ENCODE assay signal across 8 mouse cellular contexts in the genomic region with DNA sequence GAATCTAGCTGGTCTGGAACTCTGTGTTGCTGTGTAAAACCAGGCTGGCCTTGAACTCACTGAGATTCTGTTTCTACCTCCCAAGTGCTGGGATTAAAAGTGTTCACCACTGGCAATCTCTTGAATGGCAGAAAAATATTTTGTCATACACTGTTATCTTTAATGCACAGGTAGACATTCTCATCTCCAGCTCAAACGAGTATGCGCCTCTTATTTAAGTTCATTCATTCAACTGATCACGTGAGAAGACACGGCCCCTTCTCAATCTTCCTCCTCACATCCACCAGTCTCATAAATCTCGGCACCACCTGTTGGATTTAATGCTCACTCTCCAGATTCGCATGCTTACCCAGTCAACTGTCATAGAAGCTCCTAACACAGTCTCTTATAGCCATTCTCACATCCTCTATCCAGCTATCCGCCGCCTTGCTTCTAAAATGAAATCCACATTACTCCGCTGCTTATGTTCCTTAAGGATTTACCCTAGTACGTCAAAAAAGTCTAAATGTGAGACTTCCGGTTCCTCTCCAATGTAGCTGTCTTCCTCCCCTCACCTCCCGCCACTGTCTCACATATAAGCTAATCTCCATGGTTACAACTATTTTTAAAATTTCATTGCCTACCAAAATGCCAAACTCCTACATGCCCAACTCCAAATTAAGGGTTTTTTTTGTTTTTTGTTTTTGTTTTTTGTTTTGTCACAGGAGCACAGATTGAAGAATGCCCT. TPM values are rescaled to one million over a fixed set of nuclear protein-coding genes. Genes with fewer than 3 reads are reported as not detected.
DNase-seq lines count a peak whose midpoint lies in the region; ATAC-seq and TF ChIP-seq lines count a peak whose summit lies in the region.

No protein-coding gene starts in this region.

- H3K4me2 ChIP-seq in kidney, embryonic 15.5 days: peak overlapping the region; percentile 76
- peak overlapping the region; percentile 72 for H3K4me2 ChIP-seq in embryonic facial prominence, embryonic 14.5 days (ENCODE audit: low read depth, low read length)
- H3K4me2 ChIP-seq in limb, embryonic 12.5 days: peak overlapping the region; percentile 66
- H3K4me2 ChIP-seq in neural tube, embryonic 15.5 days: peak overlapping the region; percentile 83

- no peak for TF ChIP-seq RAD21 in MEL (IDR thresholded peaks at IDR 0.05; ENCODE audit: low read depth, low read length)

- no peaks in the 10 kb centered on the region for H3K9me3 ChIP-seq in kidney, embryonic 15.5 days (replicated peaks)
- no peaks in the 10 kb centered on the region for H3K9me3 ChIP-seq in MEL (replicated peaks; ENCODE audit: insufficient read depth, low read length)
- H3K9me3 ChIP-seq in embryonic facial prominence, embryonic 14.5 days (ENCODE audit: control insufficient read depth, low read length): no peaks in the 10 kb centered on the region
- no peaks in the 10 kb centered on the region for H3K9me3 ChIP-seq in limb, embryonic 12.5 days
- H3K9me3 ChIP-seq in neural tube, embryonic 15.5 days (replicated peaks): no peaks in the 10 kb centered on the region

- peak overlapping the region; percentile 84 for H3K9ac ChIP-seq in kidney, embryonic 15.5 days
- H3K9ac ChIP-seq in MEL (ENCODE audit: control insufficient read depth, low read depth, low read length, poor library complexity, severe bottlenecking): peak overlapping the region; percentile 98
- peak overlapping the region; percentile 90 for H3K9ac ChIP-seq in embryonic facial prominence, embryonic 14.5 days (ENCODE audit: low read depth, low read length)
- H3K9ac ChIP-seq in limb, embryonic 12.5 days (replicated peaks): peak overlapping the region; percentile 82
- peak overlapping the region; percentile 84 for H3K9ac ChIP-seq in neural tube, embryonic 15.5 days (replicated peaks)

- peaks cover 21% of the 10 kb centered on the region for H3K79me2 ChIP-seq in MEL (ENCODE audit: control insufficient read depth, insufficient read depth, low read length, poor library complexity)

- no peak for TF ChIP-seq CTCF in MEL (IDR thresholded peaks at IDR 0.05 in 2 of 3, conservative IDR thresholded peaks at IDR 0.05 in 1 of 3; ENCODE audit: control insufficient read depth in 1 of 3, insufficient read depth in 1 of 3, low read depth in 2 of 3, low read length in 3 of 3, poor library complexity in 1 of 3, severe bottlenecking in 1 of 3)

- no peak for ATAC-seq in kidney, embryonic 15.5 days (replicated peaks; ENCODE audit: low FRiP score)
- ATAC-seq in embryonic facial prominence, embryonic 14.5 days (ENCODE audit: low read depth): no peak
- ATAC-seq in limb, embryonic 12.5 days (ENCODE audit: insufficient number of reproducible peaks, insufficient read depth, low FRiP score, low TSS enrichment, low read depth): no peak
- no peak for ATAC-seq in neural tube, embryonic 15.5 days (ENCODE audit: low FRiP score)

- H3K27ac ChIP-seq in kidney, embryonic 15.5 days: peak overlapping the region; percentile 97; the same call in 1 of the 2 replicates
- no peak overlapping the region; the same call in 1 of the 2 replicates for H3K27ac ChIP-seq in MEL (ENCODE audit: control insufficient read depth, low read depth, low read length)
- H3K27ac ChIP-seq in embryonic facial prominence, embryonic 14.5 days (replicated peaks; ENCODE audit: low read depth, low read length): peak overlapping the region; percentile 93; the same call in 1 of the 2 replicates
- peak overlapping the region; percentile 92; the same call in 1 of the 2 replicates for H3K27ac ChIP-seq in limb, embryonic 12.5 days
- peak overlapping the region; percentile 98 for H3K27ac ChIP-seq in neural tube, embryonic 15.5 days (replicated peaks)

- TF ChIP-seq POLR2A in MEL (IDR thresholded peaks at IDR 0.05; ENCODE audit: control insufficient read depth in 1 of 2, insufficient read depth in 1 of 2, low read depth in 1 of 2, low read length in 2 of 2, poor library complexity in 1 of 2): no peak

- TF ChIP-seq EP300 in MEL (IDR thresholded peaks at IDR 0.05; ENCODE audit: low read depth in 1 of 2, low read length in 2 of 2): no peak

- H3K36me3 ChIP-seq in kidney, embryonic 15.5 days: peaks cover 20% of the 10 kb centered on the region
- H3K36me3 ChIP-seq in MEL (ENCODE audit: control insufficient read depth in 1 of 2, insufficient read depth in 2 of 2, low read length in 2 of 2): peaks cover 0 to 22% of the 10 kb centered on the region in 2 experiments
- H3K36me3 ChIP-seq in embryonic facial prominence, embryonic 14.5 days (ENCODE audit: control insufficient read depth, insufficient read depth, low read length): peaks cover 11% of the 10 kb centered on the region
- peaks cover 18% of the 10 kb centered on the region for H3K36me3 ChIP-seq in limb, embryonic 12.5 days
- peaks cover 17% of the 10 kb centered on the region for H3K36me3 ChIP-seq in neural tube, embryonic 15.5 days

- peak overlapping the region; percentile 97 for H3K4me3 ChIP-seq in kidney, embryonic 15.5 days (replicated peaks)
- peak overlapping the region; percentile 77 to 88 for H3K4me3 ChIP-seq in MEL (ENCODE audit: control insufficient read depth in 1 of 2, insufficient read depth in 1 of 2, low read depth in 2 of 2, low read length in 2 of 2)
- H3K4me3 ChIP-seq in embryonic facial prominence, embryonic 14.5 days (ENCODE audit: low read depth, low read length): peak overlapping the region; percentile 70
- H3K4me3 ChIP-seq in limb, embryonic 12.5 days (replicated peaks): peak overlapping the region; percentile 93
- H3K4me3 ChIP-seq in neural tube, embryonic 15.5 days (replicated peaks): peak overlapping the region; percentile 88

- DNase-seq in kidney, adult 11 months: no peak
- no peak for DNase-seq in MEL (ENCODE audit: low read depth, low spot score)
- DNase-seq in embryonic facial prominence, embryonic 14.5 days (ENCODE audit: low spot score): no peak
- no peak for DNase-seq in urinary bladder, postnatal 25 days (ENCODE audit: low spot score)
- no peak for DNase-seq in frontal cortex, postnatal 14 days (ENCODE audit: low spot score in 2 of 2)

- peaks cover 10% of the 10 kb centered on the region for H3K4me1 ChIP-seq in kidney, embryonic 15.5 days
- H3K4me1 ChIP-seq in MEL (ENCODE audit: control insufficient read depth in 1 of 2, insufficient read depth in 2 of 2, low read length in 2 of 2): peaks cover 9 to 10% of the 10 kb centered on the region in 2 experiments
- H3K4me1 ChIP-seq in embryonic facial prominence, embryonic 14.5 days (ENCODE audit: control insufficient read depth, insufficient read depth, low read length): peaks cover 5% of the 10 kb centered on the region; the same call in 1 of the 2 replicates
- H3K4me1 ChIP-seq in limb, embryonic 12.5 days (replicated peaks): peaks cover 10% of the 10 kb centered on the region
- H3K4me1 ChIP-seq in neural tube, embryonic 15.5 days: peaks cover 26% of the 10 kb centered on the region

- no peaks in the 10 kb centered on the region for H3K27me3 ChIP-seq in kidney, embryonic 15.5 days
- H3K27me3 ChIP-seq in MEL (ENCODE audit: control insufficient read depth in 1 of 2, insufficient read depth in 2 of 2, low read length in 2 of 2): no peaks in the 10 kb centered on the region
- no peaks in the 10 kb centered on the region for H3K27me3 ChIP-seq in embryonic facial prominence, embryonic 14.5 days (replicated peaks; ENCODE audit: control insufficient read depth, insufficient read depth, low read length)
- H3K27me3 ChIP-seq in limb, embryonic 12.5 days: no peaks in the 10 kb centered on the region
- H3K27me3 ChIP-seq in neural tube, embryonic 15.5 days (replicated peaks): no peaks in the 10 kb centered on the region

- 26% methylated on average over 12 of the region's 12 CpGs for WGBS in kidney, embryonic 15.5 days
- WGBS in embryonic facial prominence, embryonic 14.5 days: 33% methylated on average over 12 of the region's 12 CpGs
- 39% methylated on average over 12 of the region's 12 CpGs for whole genome bisulfite sequencing in limb, embryonic 12.5 days
- 29% methylated on average over 12 of the region's 12 CpGs for WGBS in neural tube, embryonic 15.5 days

RNA-seq across cellular contexts. Expression of a gene that starts 1.0 kb away (rescaled TPM):
- 97.7 and 101 TPM in 2 replicates for polyA plus RNA-seq in kidney, embryonic 15.5 days (2015; fragmentation: Nextera tagmentation; extraction: Ambion mirVana)
- total RNA-seq in MEL (2012; rRNA removed): 69.8 and 73.0 TPM in 2 replicates
- polyA plus RNA-seq in MEL (2012; ENCODE audit: insufficient read depth in 1 of 2, insufficient read length in 2 of 2, low read depth in 1 of 2, low replicate concordance in 2 of 2, missing spikeins in 1 of 2): 10 to 100 TPM in 1 of 2 experiments, not detected in 1; 54.3 TPM
- 86.7 and 91.5 TPM in 2 replicates for polyA plus RNA-seq in embryonic facial prominence, embryonic 14.5 days (2014; fragmentation: Nextera tagmentation; extraction: Ambion mirVana)
- polyA plus RNA-seq in limb, embryonic 12.5 days (2016; fragmentation: Nextera tagmentation; extraction: Ambion mirVana): 83.0 and 83.9 TPM in 2 replicates
- 211 and 241 TPM in 2 replicates for polyA plus RNA-seq in neural tube, embryonic 15.5 days (2015; fragmentation: Nextera tagmentation; extraction: Ambion mirVana)

RNA-seq across cellular contexts. Expression of a gene that starts 20.7 kb away (rescaled TPM):
- 25.9 and 26.8 TPM in 2 replicates for polyA plus RNA-seq in kidney, embryonic 15.5 days (2015; fragmentation: Nextera tagmentation; extraction: Ambion mirVana)
- total RNA-seq in MEL (2012; rRNA removed): 26.7 and 29.8 TPM in 2 replicates
- 10 to 100 TPM; 22.0 to 44.5 TPM for polyA plus RNA-seq in MEL (2012; ENCODE audit: insufficient read depth in 1 of 2, insufficient read length in 2 of 2, low read depth in 1 of 2, low replicate concordance in 2 of 2, missing spikeins in 1 of 2)
- polyA plus RNA-seq in embryonic facial prominence, embryonic 14.5 days (2014; fragmentation: Nextera tagmentation; extraction: Ambion mirVana): 25.7 and 27.9 TPM in 2 replicates
- polyA plus RNA-seq in limb, embryonic 12.5 days (2016; fragmentation: Nextera tagmentation; extraction: Ambion mirVana): 22.7 and 23.3 TPM in 2 replicates
- polyA plus RNA-seq in neural tube, embryonic 15.5 days (2015; fragmentation: Nextera tagmentation; extraction: Ambion mirVana): 31.1 TPM in 2 replicates

RNA-seq across cellular contexts. Expression of a gene that starts 37.3 kb away (rescaled TPM):
- polyA plus RNA-seq in kidney, embryonic 15.5 days (2015; fragmentation: Nextera tagmentation; extraction: Ambion mirVana): 2.4 and 3.1 TPM in 2 replicates
- total RNA-seq in MEL (2012; rRNA removed): 0.15 and 0.29 TPM in 2 replicates
- polyA plus RNA-seq in MEL (2012; ENCODE audit: insufficient read depth in 1 of 2, insufficient read length in 2 of 2, low read depth in 1 of 2, low replicate concordance in 2 of 2, missing spikeins in 1 of 2): under 1 TPM in 1 of 2 experiments, not detected in 1; 0.35 TPM
- 6.8 and 6.9 TPM in 2 replicates for polyA plus RNA-seq in embryonic facial prominence, embryonic 14.5 days (2014; fragmentation: Nextera tagmentation; extraction: Ambion mirVana)
- 2.5 and 3.5 TPM in 2 replicates for polyA plus RNA-seq in limb, embryonic 12.5 days (2016; fragmentation: Nextera tagmentation; extraction: Ambion mirVana)
- polyA plus RNA-seq in neural tube, embryonic 15.5 days (2015; fragmentation: Nextera tagmentation; extraction: Ambion mirVana): 0.74 and 1.3 TPM in 2 replicates

RNA-seq across cellular contexts. Expression of a gene that starts 40.9 kb away (rescaled TPM):
- 13.2 and 14.6 TPM in 2 replicates for polyA plus RNA-seq in kidney, embryonic 15.5 days (2015; fragmentation: Nextera tagmentation; extraction: Ambion mirVana)
- total RNA-seq in MEL (2012; rRNA removed): not detected in 2 replicates
- polyA plus RNA-seq in MEL (2012; ENCODE audit: insufficient read depth in 1 of 2, insufficient read length in 2 of 2, low read depth in 1 of 2, low replicate concordance in 2 of 2, missing spikeins in 1 of 2): not detected
- polyA plus RNA-seq in embryonic facial prominence, embryonic 14.5 days (2014; fragmentation: Nextera tagmentation; extraction: Ambion mirVana): 2.2 and 2.9 TPM in 2 replicates
- 1.2 and 1.4 TPM in 2 replicates for polyA plus RNA-seq in limb, embryonic 12.5 days (2016; fragmentation: Nextera tagmentation; extraction: Ambion mirVana)
- 27.2 and 30.5 TPM in 2 replicates for polyA plus RNA-seq in neural tube, embryonic 15.5 days (2015; fragmentation: Nextera tagmentation; extraction: Ambion mirVana)
